Mouse (Mus musculus) olfactory bulb, adult 2 months (tissue): ENCODE results near the gene Psme2.

ENCODE experiments used
- CTCF ChIP-seq: fragments of 200-500 bp; IDR thresholded peaks from 2 replicates; pipeline ENCODE4 v1.5.1; 2012; ENCODE audit warnings: low read depth, mild to moderate bottlenecking, low read length, moderate library complexity; ENCODE audit not compliant: insufficient read depth
- POLR2A ChIP-seq: fragments of 200-500 bp; IDR thresholded peaks from 2 replicates; pipeline ENCODE4 v1.6.1; 2012; ENCODE audit warnings: mild to moderate bottlenecking, low read depth, low read length, moderate library complexity; ENCODE audit not compliant: insufficient read depth

GRCm38 (mm10) chr14:55557003-55557402 lies 33.9 kb downstream of the Psme2 start:
- no peak for TF ChIP-seq POLR2A
- TF ChIP-seq CTCF, result peak; percentile 45; the same call in 1 of the 2 replicates
